Mouse (Mus musculus): ENCODE data around the gene Atg9b.

DNA sequence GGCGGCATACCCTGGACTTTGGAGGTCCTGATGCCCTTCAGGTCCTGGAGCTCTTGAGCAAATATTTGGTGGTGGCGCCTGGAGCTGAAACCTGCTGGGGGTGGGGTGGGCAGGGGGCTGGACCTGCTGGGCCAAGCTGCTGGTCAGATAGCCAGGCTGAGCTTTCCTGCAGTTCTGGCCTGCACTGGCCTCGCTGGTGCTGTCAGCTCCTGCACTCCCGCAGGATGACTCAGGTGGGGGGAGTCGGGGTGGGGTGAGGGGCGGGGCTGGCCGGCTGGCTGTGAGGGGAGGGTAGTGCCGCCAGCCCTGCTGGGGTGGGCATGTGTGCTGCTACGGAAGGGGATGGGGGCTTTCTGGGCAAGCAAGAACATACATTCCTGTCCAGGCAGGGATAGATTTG lies 36.7 kb upstream of the Atg9b start:
- TF ChIP-seq CTCF (IDR thresholded peaks at IDR 0.05) (no peak), POLR2A (IDR thresholded peaks at IDR 0.05; ENCODE audit: insufficient read depth, low read depth, low read length) (no peak), EP300 (IDR thresholded peaks at IDR 0.05; ENCODE audit: insufficient read depth, low read depth, low read length) (no peak)
